Comparison of ENCODE assay signal across 21 mouse cellular contexts in the genomic region with DNA sequence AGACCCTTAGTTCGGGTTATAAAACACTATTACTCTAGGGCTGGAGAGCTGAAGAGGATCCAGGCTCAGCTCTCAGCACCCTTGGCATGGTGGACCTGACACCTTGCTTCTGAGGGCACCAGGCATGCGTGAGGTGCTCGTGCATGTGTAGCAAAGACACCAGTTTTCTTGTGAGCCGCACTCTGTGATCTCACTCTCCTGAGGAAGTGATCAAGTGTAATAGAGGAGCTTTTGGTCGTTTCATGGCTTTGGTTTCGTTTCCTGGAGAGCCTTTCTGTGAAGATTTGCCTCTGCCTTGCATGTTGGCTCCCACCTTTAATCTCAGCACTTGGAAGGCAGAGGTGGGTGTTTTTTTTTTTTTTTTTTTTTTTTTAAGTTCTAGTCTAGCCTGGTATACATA. TPM values are rescaled to one million over a fixed set of nuclear protein-coding genes. Genes with fewer than 3 reads are reported as not detected.
A peak's percentile ranks its signal among the peaks of the same experiment; 100 is the strongest.
DNase-seq lines count a peak whose midpoint lies in the region; ATAC-seq and TF ChIP-seq lines count a peak whose summit lies in the region.
"Had no signal": no experiment of that assay in that cellular context is flagged by ENCODE, and none has a peak within 500 bp of the region (broad histone marks: within the 10 kb centered on the region; RNA-seq: fewer than 3 reads in every experiment).

No protein-coding gene starts in this region.

- H3K9me3 ChIP-seq in intestine, postnatal 0 days (ENCODE audit: control insufficient read depth), result no peaks in the 10 kb centered on the region
- H3K9me3 ChIP-seq in intestine, embryonic 15.5 days, result no peaks in the 10 kb centered on the region
- no peaks in the 10 kb centered on the region for H3K9me3 ChIP-seq in midbrain, embryonic 10.5 days (replicated peaks)
- H3K9me3 ChIP-seq: embryonic facial prominence, embryonic 12.5 days; liver, embryonic 12.5 days; lung, embryonic 15.5 days; neural tube, embryonic 15.5 days had no signal

- DNase-seq in thymus, postnatal 0 days (ENCODE audit: low spot score), result peak; percentile 47
- DNase-seq in thymus, postnatal 14 days, result no peak
- no peak for DNase-seq in midbrain, embryonic 10.5 days (ENCODE audit: low spot score)
- no peak for DNase-seq in cerebellum, adult 18-20 months
- no peak for DNase-seq in neural tube, embryonic 10.5 days (ENCODE audit: extremely low spot score, low spot score)
- DNase-seq: cerebellum, adult 9-10 months; heart, adult 18-20 months; heart, postnatal 4 days; kidney, adult 8-10 months; kidney, postnatal 4 days; retina, postnatal 1 day; thymus, adult 18-20 months had no signal

- H3K27ac ChIP-seq in intestine, postnatal 0 days (ENCODE audit: low read depth, low read length), result peak overlapping the region; percentile 54; the same call in 1 of the 2 replicates
- H3K27ac ChIP-seq in intestine, embryonic 15.5 days, result no peak overlapping the region
- no peak overlapping the region for H3K27ac ChIP-seq in midbrain, embryonic 10.5 days (replicated peaks)
- H3K27ac ChIP-seq: embryonic facial prominence, embryonic 12.5 days; lung, embryonic 15.5 days; neural tube, embryonic 15.5 days had no signal

- no peak overlapping the region for H3K4me3 ChIP-seq in intestine, postnatal 0 days (ENCODE audit: low read depth, low read length)
- H3K4me3 ChIP-seq in intestine, embryonic 15.5 days (replicated peaks), result no peak overlapping the region
- no peak overlapping the region for H3K4me3 ChIP-seq in midbrain, embryonic 10.5 days
- H3K4me3 ChIP-seq: embryonic facial prominence, embryonic 12.5 days; liver, embryonic 12.5 days; lung, embryonic 15.5 days; neural tube, embryonic 15.5 days had no signal

- no peak for TF ChIP-seq CTCF in intestine, postnatal 0 days (IDR thresholded peaks at IDR 0.05; ENCODE audit: low read depth)

- no peak for ATAC-seq in intestine, postnatal 0 days
- no peak for ATAC-seq in intestine, embryonic 15.5 days
- ATAC-seq in megakaryocyte, adult 5-6 weeks (ENCODE audit: poor library complexity, severe bottlenecking), result peak; percentile 59
- ATAC-seq: forebrain, embryonic 16.5 days; hindbrain, embryonic 16.5 days had no signal

- H3K9ac ChIP-seq in intestine, postnatal 0 days (ENCODE audit: low read depth, low read length), result no peak overlapping the region
- no peak overlapping the region for H3K9ac ChIP-seq in intestine, embryonic 15.5 days
- H3K9ac ChIP-seq: embryonic facial prominence, embryonic 12.5 days; liver, embryonic 12.5 days; lung, embryonic 15.5 days; neural tube, embryonic 15.5 days had no signal

- peaks cover 34% of the 10 kb centered on the region for H3K36me3 ChIP-seq in intestine, postnatal 0 days (ENCODE audit: control insufficient read depth, insufficient read depth)
- peaks cover 7% of the 10 kb centered on the region for H3K36me3 ChIP-seq in intestine, embryonic 15.5 days
- H3K36me3 ChIP-seq in midbrain, embryonic 10.5 days, result peaks cover 72% of the 10 kb centered on the region

- H3K4me2 ChIP-seq in intestine, postnatal 0 days (replicated peaks; ENCODE audit: low read depth), result no peak overlapping the region
- no peak overlapping the region for H3K4me2 ChIP-seq in intestine, embryonic 15.5 days (replicated peaks)
- H3K4me2 ChIP-seq: embryonic facial prominence, embryonic 12.5 days; liver, embryonic 12.5 days; lung, embryonic 15.5 days; neural tube, embryonic 15.5 days had no signal

- 90% methylated on average over 6 of the region's 6 CpGs for WGBS in intestine, postnatal 0 days
- 84% methylated on average over 6 of the region's 6 CpGs for WGBS in intestine, embryonic 15.5 days
- 88% methylated on average over 6 of the region's 6 CpGs for WGBS in midbrain, embryonic 10.5 days

- no peaks in the 10 kb centered on the region for H3K27me3 ChIP-seq in intestine, postnatal 0 days (replicated peaks; ENCODE audit: control insufficient read depth, insufficient read depth, low read length)
- H3K27me3 ChIP-seq in intestine, embryonic 15.5 days (replicated peaks), result no peaks in the 10 kb centered on the region
- H3K27me3 ChIP-seq in midbrain, embryonic 10.5 days (ENCODE audit: low read depth, poor library complexity, severe bottlenecking), result no peaks in the 10 kb centered on the region
- H3K27me3 ChIP-seq: embryonic facial prominence, embryonic 12.5 days; liver, embryonic 12.5 days; lung, embryonic 15.5 days; neural tube, embryonic 15.5 days had no signal

- H3K4me1 ChIP-seq in intestine, postnatal 0 days (replicated peaks; ENCODE audit: control insufficient read depth, insufficient read depth, low read length), result no peaks in the 10 kb centered on the region
- H3K4me1 ChIP-seq in intestine, embryonic 15.5 days (replicated peaks), result no peaks in the 10 kb centered on the region
- no peaks in the 10 kb centered on the region for H3K4me1 ChIP-seq in midbrain, embryonic 10.5 days
- H3K4me1 ChIP-seq: embryonic facial prominence, embryonic 12.5 days; neural tube, embryonic 15.5 days had no signal

RNA-seq across cellular contexts. Expression of gene Tmem248, which starts 12.3 kb away (rescaled TPM):
- polyA plus RNA-seq in intestine, postnatal 0 days (2015; fragmentation: Nextera tagmentation; extraction: Ambion mirVana), result 45.7 and 47.0 TPM in 2 replicates
- 38.9 and 40.2 TPM in 2 replicates for polyA plus RNA-seq in intestine, embryonic 15.5 days (2015; fragmentation: Nextera tagmentation; extraction: Ambion mirVana)
- polyA plus RNA-seq in thymus, postnatal 0 days (2015; fragmentation: Nextera tagmentation; extraction: Ambion mirVana), result 27.8 and 39.5 TPM in 2 replicates
- 33.7 and 36.5 TPM in 2 replicates for total RNA-seq in megakaryocyte, adult 5-6 weeks (2015)
- total RNA-seq in megakaryocyte, adult 5-6 weeks (2017), result 35.1 and 38.1 TPM in 2 replicates
- polyA plus RNA-seq in midbrain, embryonic 10.5 days (2016; fragmentation: Nextera tagmentation; extraction: Ambion mirVana), result 37.0 and 37.5 TPM in 2 replicates

RNA-seq across cellular contexts. Expression of gene Rabgef1, which starts 33.0 kb away (rescaled TPM):
- polyA plus RNA-seq in intestine, postnatal 0 days (2015; fragmentation: Nextera tagmentation; extraction: Ambion mirVana), result 21.1 and 21.9 TPM in 2 replicates
- 22.3 and 26.8 TPM in 2 replicates for polyA plus RNA-seq in intestine, embryonic 15.5 days (2015; fragmentation: Nextera tagmentation; extraction: Ambion mirVana)
- 20.7 and 20.8 TPM in 2 replicates for polyA plus RNA-seq in thymus, postnatal 0 days (2015; fragmentation: Nextera tagmentation; extraction: Ambion mirVana)
- 16.8 and 19.0 TPM in 2 replicates for total RNA-seq in megakaryocyte, adult 5-6 weeks (2015)
- 19.9 and 22.2 TPM in 2 replicates for total RNA-seq in megakaryocyte, adult 5-6 weeks (2017)
- polyA plus RNA-seq in midbrain, embryonic 10.5 days (2016; fragmentation: Nextera tagmentation; extraction: Ambion mirVana), result 25.0 and 28.4 TPM in 2 replicates

RNA-seq across cellular contexts. Expression of gene Sbds, which starts 50.8 kb away (rescaled TPM):
- 97.7 and 105 TPM in 2 replicates for polyA plus RNA-seq in intestine, postnatal 0 days (2015; fragmentation: Nextera tagmentation; extraction: Ambion mirVana)
- 75.0 and 75.9 TPM in 2 replicates for polyA plus RNA-seq in intestine, embryonic 15.5 days (2015; fragmentation: Nextera tagmentation; extraction: Ambion mirVana)
- 84.0 and 91.6 TPM in 2 replicates for polyA plus RNA-seq in thymus, postnatal 0 days (2015; fragmentation: Nextera tagmentation; extraction: Ambion mirVana)
- total RNA-seq in megakaryocyte, adult 5-6 weeks (2015), result 31.0 and 35.4 TPM in 2 replicates
- total RNA-seq in megakaryocyte, adult 5-6 weeks (2017), result 58.1 and 62.2 TPM in 2 replicates
- polyA plus RNA-seq in midbrain, embryonic 10.5 days (2016; fragmentation: Nextera tagmentation; extraction: Ambion mirVana), result 77.6 and 80.9 TPM in 2 replicates

RNA-seq across cellular contexts. Expression of gene Tyw1, which starts 50.9 kb away (rescaled TPM):
- polyA plus RNA-seq in intestine, postnatal 0 days (2015; fragmentation: Nextera tagmentation; extraction: Ambion mirVana), result 12.0 and 15.0 TPM in 2 replicates
- polyA plus RNA-seq in intestine, embryonic 15.5 days (2015; fragmentation: Nextera tagmentation; extraction: Ambion mirVana), result 23.5 and 24.0 TPM in 2 replicates
- 24.3 and 25.2 TPM in 2 replicates for polyA plus RNA-seq in thymus, postnatal 0 days (2015; fragmentation: Nextera tagmentation; extraction: Ambion mirVana)
- 10.1 and 11.1 TPM in 2 replicates for total RNA-seq in megakaryocyte, adult 5-6 weeks (2015)
- 24.0 and 24.4 TPM in 2 replicates for total RNA-seq in megakaryocyte, adult 5-6 weeks (2017)
- 35.0 and 36.1 TPM in 2 replicates for polyA plus RNA-seq in midbrain, embryonic 10.5 days (2016; fragmentation: Nextera tagmentation; extraction: Ambion mirVana)

RNA-seq across cellular contexts. Expression of gene Kctd7, which starts 59.9 kb away (rescaled TPM):
- 2.4 and 2.9 TPM in 2 replicates for polyA plus RNA-seq in intestine, postnatal 0 days (2015; fragmentation: Nextera tagmentation; extraction: Ambion mirVana)
- 3.8 and 3.9 TPM in 2 replicates for polyA plus RNA-seq in intestine, embryonic 15.5 days (2015; fragmentation: Nextera tagmentation; extraction: Ambion mirVana)
- polyA plus RNA-seq in thymus, postnatal 0 days (2015; fragmentation: Nextera tagmentation; extraction: Ambion mirVana), result 4.2 TPM in 2 replicates
- 1.0 and 1.4 TPM in 2 replicates for total RNA-seq in megakaryocyte, adult 5-6 weeks (2015)
- 2.2 and 8.9 TPM in 2 replicates for total RNA-seq in megakaryocyte, adult 5-6 weeks (2017)
- 6.3 and 7.2 TPM in 2 replicates for polyA plus RNA-seq in midbrain, embryonic 10.5 days (2016; fragmentation: Nextera tagmentation; extraction: Ambion mirVana)
